In genomic region chr9:91420441-91420840, GRCm38 (mm10) we compare ENCODE assay signal across 14 mouse cellular contexts. TPM values are rescaled to one million over a fixed set of nuclear protein-coding genes. Genes with fewer than 3 reads are reported as not detected.
A peak's percentile ranks its signal among the peaks of the same experiment; 100 is the strongest.
DNase-seq lines count a peak whose midpoint lies in the region; ATAC-seq lines count a peak whose summit lies in the region.
"Had no signal": no experiment of that assay in that cellular context is flagged by ENCODE, and none has a peak within 500 bp of the region (broad histone marks: within the 10 kb centered on the region; RNA-seq: fewer than 3 reads in every experiment).

No protein-coding gene starts in this region.

- DNase-seq in heart, adult 18-20 months, result no peak
- peak; percentile 32 for DNase-seq in neural tube, embryonic 10.5 days (ENCODE audit: extremely low spot score, low spot score)
- no peak for DNase-seq in urinary bladder, postnatal 14 days (ENCODE audit: low spot score)
- no peak for DNase-seq in frontal cortex, postnatal 14 days (ENCODE audit: low spot score in 2 of 2)
- DNase-seq in thymus, postnatal 14 days, result no peak
- DNase-seq: kidney, adult 18-20 months; layer of hippocampus, adult 9-11 months; lung, embryonic 14.5 days; thymus, postnatal 36 days had no signal

- no peak for ATAC-seq in heart, embryonic 11.5 days (replicated peaks; ENCODE audit: insufficient number of reproducible peaks, low FRiP score, low TSS enrichment)
- no peak for ATAC-seq in embryonic facial prominence, embryonic 13.5 days (ENCODE audit: insufficient number of reproducible peaks, insufficient read depth, low FRiP score, low TSS enrichment, low read depth)
- no peak for ATAC-seq in hindbrain, embryonic 13.5 days (ENCODE audit: low FRiP score)

- no peak overlapping the region for H3K9ac ChIP-seq in heart, embryonic 11.5 days (ENCODE audit: low read depth, low read length)
- no peak overlapping the region for H3K9ac ChIP-seq in embryonic facial prominence, embryonic 13.5 days
- no peak overlapping the region; the same call in 1 of the 2 replicates for H3K9ac ChIP-seq in hindbrain, embryonic 13.5 days
- H3K9ac ChIP-seq: limb, embryonic 12.5 days; lung, embryonic 14.5 days had no signal

- H3K27ac ChIP-seq in heart, embryonic 11.5 days (ENCODE audit: low read depth, low read length), result no peak overlapping the region
- H3K27ac ChIP-seq in embryonic facial prominence, embryonic 13.5 days, result no peak overlapping the region
- H3K27ac ChIP-seq in hindbrain, embryonic 13.5 days, result no peak overlapping the region
- H3K27ac ChIP-seq: limb, embryonic 12.5 days had no signal

- under 1% methylated on average over 18 of the region's 18 CpGs for WGBS in heart, embryonic 11.5 days (ENCODE audit: insufficient replicate concordance)
- WGBS in embryonic facial prominence, embryonic 13.5 days, result 1% methylated on average over 18 of the region's 18 CpGs
- WGBS in hindbrain, embryonic 13.5 days, result 2% methylated on average over 18 of the region's 18 CpGs

- peak overlapping the region; percentile 11; the same call in 1 of the 2 replicates for H3K4me2 ChIP-seq in heart, embryonic 11.5 days
- 0 out of 2 replicates have a peak overlapping the region, but pooled peaks have one; percentile 22 for H3K4me2 ChIP-seq in embryonic facial prominence, embryonic 13.5 days
- H3K4me2 ChIP-seq in hindbrain, embryonic 13.5 days, result peak overlapping the region; percentile 43
- H3K4me2 ChIP-seq: limb, embryonic 12.5 days; lung, embryonic 14.5 days had no signal

- peaks cover 41% of the 10 kb centered on the region for H3K27me3 ChIP-seq in heart, embryonic 11.5 days (ENCODE audit: control insufficient read depth, insufficient read depth, low read length)
- H3K27me3 ChIP-seq in embryonic facial prominence, embryonic 13.5 days, result peaks cover 70% of the 10 kb centered on the region
- peaks cover 68% of the 10 kb centered on the region for H3K27me3 ChIP-seq in hindbrain, embryonic 13.5 days

- no peaks in the 10 kb centered on the region for H3K4me1 ChIP-seq in heart, embryonic 11.5 days (ENCODE audit: control insufficient read depth, insufficient read depth, low read length)
- H3K4me1 ChIP-seq in embryonic facial prominence, embryonic 13.5 days, result no peaks in the 10 kb centered on the region
- peaks cover 9% of the 10 kb centered on the region for H3K4me1 ChIP-seq in hindbrain, embryonic 13.5 days (replicated peaks)
- H3K4me1 ChIP-seq: limb, embryonic 12.5 days had no signal

- H3K36me3 ChIP-seq in heart, embryonic 11.5 days (ENCODE audit: control insufficient read depth, insufficient read depth, low read length), result no peaks in the 10 kb centered on the region
- H3K36me3 ChIP-seq in embryonic facial prominence, embryonic 13.5 days, result no peaks in the 10 kb centered on the region
- H3K36me3 ChIP-seq in hindbrain, embryonic 13.5 days, result no peaks in the 10 kb centered on the region
- H3K36me3 ChIP-seq: limb, embryonic 12.5 days had no signal

- H3K4me3 ChIP-seq in heart, embryonic 11.5 days (ENCODE audit: low read depth, low read length), result no peak overlapping the region; the same call in 1 of the 2 replicates
- H3K4me3 ChIP-seq in embryonic facial prominence, embryonic 13.5 days, result no peak overlapping the region
- peak overlapping the region; percentile 21 for H3K4me3 ChIP-seq in hindbrain, embryonic 13.5 days
- H3K4me3 ChIP-seq: limb, embryonic 12.5 days had no signal

- no peaks in the 10 kb centered on the region for H3K9me3 ChIP-seq in heart, embryonic 11.5 days (replicated peaks; ENCODE audit: control insufficient read depth, low read length)
- H3K9me3 ChIP-seq in embryonic facial prominence, embryonic 13.5 days, result no peaks in the 10 kb centered on the region
- H3K9me3 ChIP-seq in hindbrain, embryonic 13.5 days, result no peaks in the 10 kb centered on the region
- H3K9me3 ChIP-seq: limb, embryonic 12.5 days had no signal

RNA-seq across cellular contexts. Expression of gene Zic1, which starts 54.8 kb away (rescaled TPM):
- 0.07 TPM in 1 of 2 replicates, not detected in the other for polyA plus RNA-seq in heart, embryonic 11.5 days (2014; fragmentation: Nextera tagmentation; extraction: Ambion mirVana)
- not detected for total RNA-seq in heart, adult 18-20 months (2021)
- 0.47 and 0.49 TPM in 2 replicates for polyA plus RNA-seq in embryonic facial prominence, embryonic 13.5 days (2015; fragmentation: Nextera tagmentation; extraction: Ambion mirVana)
- polyA plus RNA-seq in hindbrain, embryonic 13.5 days (2015; fragmentation: Nextera tagmentation; extraction: Ambion mirVana), result 13.7 and 21.3 TPM in 2 replicates
- polyA plus RNA-seq: lung, embryonic 14.5 days had no signal

RNA-seq across cellular contexts. Expression of gene Zic4, which starts 58.2 kb away (rescaled TPM):
- polyA plus RNA-seq in heart, embryonic 11.5 days (2014; fragmentation: Nextera tagmentation; extraction: Ambion mirVana), result 0.23 TPM in 1 of 2 replicates, not detected in the other
- total RNA-seq in heart, adult 18-20 months (2021), result not detected
- 0.77 and 0.89 TPM in 2 replicates for polyA plus RNA-seq in embryonic facial prominence, embryonic 13.5 days (2015; fragmentation: Nextera tagmentation; extraction: Ambion mirVana)
- 42.7 and 58.2 TPM in 2 replicates for polyA plus RNA-seq in hindbrain, embryonic 13.5 days (2015; fragmentation: Nextera tagmentation; extraction: Ambion mirVana)
- polyA plus RNA-seq: heart, embryonic 16.5 days; lung, embryonic 14.5 days had no signal

Comparison
In these comparisons a context has a peak if more than half of its experiments do, and no peak if none do; other contexts are left out.
1. RNA of gene Zic4, which starts 58.2 kb away (polyA plus RNA-seq): 42.7 to 58.2 TPM in hindbrain, embryonic 13.5 days; 0.77 to 0.89 TPM in embryonic facial prominence, embryonic 13.5 days and 0.23 TPM in heart, embryonic 11.5 days; every median in the first group is over 10 times any median in the second.
2. Peak in every context shown above with its lines, with median percentiles within 50 percentile points of each other: H3K4me2 ChIP-seq.